Mouse (Mus musculus): ENCODE results near the gene Nhlrc4.

The Nhlrc4 gene

GRCm38 (mm10) chr17:25944366-25945163 lies at the start of gene Nhlrc4, which contains the start of gene Pigq:
Nhlrc4 (minus strand) TSS chr17:25944961.
Pigq (minus strand) TSS chr17:25944936.
- DNase-seq (ENCODE audit: low spot score in 2 of 2) = no peak

DNA sequence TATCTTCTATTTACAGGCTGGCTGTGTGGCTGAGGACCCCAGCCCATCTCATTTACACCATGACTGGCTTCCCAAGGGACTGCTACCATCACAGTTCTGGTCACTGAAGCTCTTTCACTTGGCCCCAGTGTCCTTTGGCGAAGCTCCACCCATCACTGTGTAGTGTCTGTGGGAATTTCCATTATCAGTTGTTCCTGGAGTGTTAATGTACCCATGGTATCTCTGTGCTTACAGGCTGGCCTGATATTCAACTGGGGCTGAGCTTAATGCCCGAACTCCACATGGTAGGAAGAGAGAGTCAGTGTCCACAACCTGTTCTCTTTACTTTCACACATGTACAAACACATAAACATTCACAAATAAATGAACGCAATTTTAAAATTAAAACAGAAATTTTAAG lies 48.7 kb upstream of the Nhlrc4 start:
- DNase-seq (ENCODE audit: low spot score in 2 of 2) = no peak

DNA sequence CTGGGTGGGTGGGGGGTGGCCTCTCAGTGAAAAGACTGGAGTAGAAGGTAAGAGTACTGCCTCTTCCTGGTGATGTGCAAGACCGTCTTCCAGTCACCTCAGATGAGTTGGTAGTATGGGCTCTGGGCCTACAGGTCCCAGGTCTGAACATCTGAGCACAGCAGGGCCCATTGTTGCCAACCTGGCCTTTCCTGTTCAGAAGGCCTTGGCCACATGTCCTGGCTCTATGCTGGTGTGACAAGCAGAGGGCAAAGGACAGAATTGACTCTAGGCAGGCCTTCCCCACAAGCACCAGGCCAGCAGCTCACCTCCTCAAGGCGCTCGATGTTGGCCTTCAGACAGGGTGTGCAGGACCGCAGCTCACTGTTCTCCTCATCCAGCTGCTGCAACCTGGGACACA lies 47.5 kb upstream of the Nhlrc4 start:
- DNase-seq (ENCODE audit: low spot score in 2 of 2) = no peak

DNA sequence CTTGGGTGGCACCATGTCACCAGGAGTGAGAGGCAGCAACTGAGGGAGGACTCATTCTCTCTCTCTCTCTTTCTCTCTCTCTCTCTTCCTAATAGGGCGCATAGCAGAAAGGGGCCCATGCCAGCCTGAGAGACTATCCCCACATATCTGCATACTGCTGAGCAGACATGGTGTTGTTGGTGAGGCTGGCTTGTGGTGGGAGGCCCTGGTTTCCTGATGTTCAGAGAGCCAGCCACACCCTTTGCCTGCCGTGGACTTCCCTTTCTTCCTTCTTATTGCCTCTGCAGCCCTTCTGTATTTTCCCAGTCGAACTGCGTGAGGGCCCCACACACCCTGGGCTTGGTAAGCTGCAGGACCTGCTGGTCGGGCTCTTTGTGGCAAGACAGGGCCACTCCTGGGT lies 45.6 kb upstream of the Nhlrc4 start:
- no peak for DNase-seq (ENCODE audit: low spot score in 2 of 2)

DNA sequence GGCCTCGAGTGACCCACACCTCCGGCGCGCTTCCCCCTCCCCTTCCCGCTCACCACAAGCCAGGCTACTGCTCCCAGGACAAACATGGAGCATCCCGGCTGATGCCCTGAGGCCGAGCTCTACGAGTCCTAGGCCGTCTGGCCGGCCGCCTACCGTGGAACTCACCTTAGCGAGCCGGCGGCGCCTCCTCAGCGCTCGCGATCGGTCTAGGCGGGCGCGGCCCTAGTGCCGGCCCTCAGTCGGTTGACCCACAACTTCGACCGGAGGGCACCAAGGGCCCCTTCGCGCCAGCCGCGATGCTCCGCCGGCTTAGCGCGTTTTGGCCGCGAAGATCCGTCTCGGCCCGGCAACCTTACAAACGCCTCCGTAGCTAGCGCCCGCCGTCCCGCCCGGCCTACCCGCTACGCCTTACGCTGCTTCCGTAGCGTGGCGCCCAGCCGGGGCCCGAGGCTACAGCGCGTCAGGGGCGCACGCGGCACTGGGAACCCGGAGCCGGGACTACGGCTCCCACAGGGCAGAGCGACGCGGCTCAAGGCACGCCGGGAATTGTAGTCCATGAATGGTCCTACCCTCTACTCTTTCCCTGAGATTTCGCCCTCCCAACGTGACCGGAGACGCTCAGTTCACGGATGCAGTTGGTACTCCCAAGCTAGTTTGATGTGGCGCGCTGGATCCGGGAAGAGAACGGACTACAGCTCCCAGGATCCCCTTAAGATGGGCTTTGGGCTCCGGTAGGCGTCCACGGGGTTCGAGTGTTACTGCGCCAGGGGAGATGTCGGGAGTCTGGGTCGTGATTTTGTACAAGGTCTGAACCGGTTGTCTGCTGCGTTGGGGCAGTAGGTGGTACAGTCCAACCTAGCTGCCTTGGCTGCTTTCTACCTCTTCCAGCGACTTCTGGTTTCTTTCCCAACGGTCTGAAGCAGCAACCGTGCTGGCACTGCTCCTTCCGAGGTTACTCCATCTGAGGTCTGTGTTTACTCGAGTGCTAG lies 40.8 kb upstream of the Nhlrc4 start, which contains the start of gene Capn15:
Gene Capn15, minus strand, starts transcription at position 491 of the 989 bp plus-strand sequence.
- peak; percentile 80 to 87 for DNase-seq (ENCODE audit: low spot score in 2 of 2)

DNA sequence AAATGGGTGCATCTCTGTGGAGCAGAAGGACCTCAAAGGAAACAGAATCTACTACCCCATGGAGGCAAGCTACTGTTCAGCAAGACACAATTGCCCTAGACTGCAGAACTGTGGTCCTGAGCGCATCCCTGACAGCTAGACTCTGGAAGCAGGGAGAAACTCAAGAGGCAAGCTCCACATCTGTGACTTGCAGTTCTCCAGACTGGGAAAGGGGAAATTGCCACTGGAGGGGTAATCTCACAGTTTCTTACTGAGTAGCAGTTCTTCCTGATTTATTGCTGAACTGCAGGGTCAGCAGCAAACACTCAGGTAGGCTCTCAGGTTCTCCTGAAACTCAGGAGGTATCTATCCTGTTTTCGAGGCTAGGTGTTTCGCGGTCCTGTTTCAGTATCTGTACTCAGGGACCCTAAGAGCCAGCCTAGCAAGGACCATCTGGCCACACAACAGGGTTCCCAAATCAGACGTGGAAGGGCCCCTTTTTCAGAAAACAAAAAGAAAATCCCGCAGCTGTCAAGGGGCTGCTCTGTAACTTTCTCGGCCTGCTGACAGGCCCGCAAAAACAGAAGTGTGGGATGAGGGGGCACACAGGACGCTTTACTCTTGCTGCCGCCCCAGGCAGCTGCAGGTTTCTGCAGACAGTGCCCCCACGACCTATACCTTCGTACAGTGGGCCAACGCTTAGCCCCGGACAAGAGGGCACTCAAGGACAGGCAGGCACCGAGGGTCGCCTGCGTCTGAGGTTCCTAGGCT lies 40.0 kb upstream of the Nhlrc4 start:
- DNase-seq (ENCODE audit: low spot score in 2 of 2) = no peak

DNA sequence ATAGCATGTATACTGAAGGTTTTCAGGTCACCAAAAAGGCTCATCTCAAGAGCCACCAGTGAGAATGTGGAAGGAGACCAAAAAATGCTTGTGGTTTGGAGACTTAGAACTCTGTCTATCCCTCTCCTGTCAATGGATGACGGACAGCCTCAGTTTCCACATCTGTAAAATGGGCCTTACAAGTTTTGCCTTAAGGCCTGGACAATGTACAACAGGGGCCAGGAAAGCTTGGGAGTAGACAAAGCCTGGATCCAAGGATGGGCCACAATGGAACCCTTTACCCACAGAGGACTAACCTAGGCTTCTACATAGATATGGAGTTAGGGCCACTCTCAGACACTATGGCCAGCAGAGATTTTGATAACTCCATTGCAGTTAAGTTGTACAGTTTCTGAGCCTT lies 39.3 kb upstream of the Nhlrc4 start:
- DNase-seq (ENCODE audit: low spot score in 2 of 2) = no peak

GRCm38 (mm10) chr17:25982913-25983312 lies 38.2 kb upstream of the Nhlrc4 start:
- DNase-seq (ENCODE audit: low spot score in 2 of 2) = no peak

DNA sequence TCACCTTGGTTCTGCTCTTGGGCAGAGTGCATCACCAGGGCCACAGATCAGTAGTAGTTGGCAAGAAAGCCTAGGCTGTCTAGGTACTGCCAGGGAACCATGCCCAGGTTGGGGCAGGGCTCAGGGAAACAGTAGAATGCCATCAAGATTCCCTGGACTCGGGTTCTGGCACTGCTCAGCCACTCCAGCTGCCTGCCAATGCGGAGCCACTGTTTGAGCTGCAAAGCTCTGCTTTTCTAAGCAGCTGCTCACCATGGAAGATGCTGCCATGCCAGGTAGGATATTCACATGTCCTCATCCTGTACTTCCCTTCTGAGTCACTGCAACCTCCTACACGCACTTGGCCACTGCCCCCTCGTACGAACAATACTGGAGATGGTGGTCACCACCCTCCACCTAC lies 36.1 kb upstream of the Nhlrc4 start:
- no peak for DNase-seq (ENCODE audit: low spot score in 2 of 2)

DNA sequence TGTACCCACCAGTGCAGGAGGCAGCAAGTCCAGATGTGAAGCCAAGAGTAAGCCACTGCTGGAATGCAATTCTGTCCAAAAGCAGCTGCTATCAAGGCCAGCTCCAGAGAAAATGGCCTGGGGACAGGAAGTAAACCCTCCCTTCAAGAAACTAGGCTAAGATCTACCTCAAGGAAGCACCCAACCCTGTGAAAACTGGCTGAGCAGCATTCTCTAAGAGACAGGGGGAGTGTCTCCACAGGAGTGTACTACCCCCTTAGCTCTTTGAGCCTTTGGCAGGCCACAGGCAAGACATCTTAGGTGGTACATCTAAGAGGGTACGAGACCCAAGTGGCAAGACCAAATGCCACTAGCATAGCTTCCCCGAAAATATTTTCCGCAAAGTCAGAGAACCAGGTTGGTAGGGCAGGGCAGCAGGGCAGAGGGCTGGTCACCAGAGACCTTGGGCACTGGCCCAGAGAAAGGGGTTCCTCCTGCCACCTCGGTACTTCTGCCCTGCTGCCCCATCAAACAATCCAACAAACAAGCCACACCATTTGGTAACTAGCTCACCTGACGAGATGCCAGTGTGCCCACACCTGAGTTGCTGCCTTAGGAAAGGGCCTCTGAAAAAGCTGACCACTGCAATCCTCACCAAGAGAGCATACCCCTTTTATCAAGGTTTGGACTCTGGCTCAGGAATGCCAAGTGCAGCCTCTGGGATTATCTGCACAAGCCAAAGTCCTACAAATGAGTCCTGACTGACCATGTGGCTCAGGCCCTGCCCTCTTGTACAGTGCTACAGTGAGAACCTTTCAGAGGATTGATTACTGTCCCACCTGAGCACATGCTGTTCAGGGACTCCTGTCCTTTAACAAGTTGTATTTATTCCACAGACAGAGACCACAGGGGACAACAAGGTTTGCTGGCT lies 35.3 kb upstream of the Nhlrc4 start:
- no peak for DNase-seq (ENCODE audit: low spot score in 2 of 2)

DNA sequence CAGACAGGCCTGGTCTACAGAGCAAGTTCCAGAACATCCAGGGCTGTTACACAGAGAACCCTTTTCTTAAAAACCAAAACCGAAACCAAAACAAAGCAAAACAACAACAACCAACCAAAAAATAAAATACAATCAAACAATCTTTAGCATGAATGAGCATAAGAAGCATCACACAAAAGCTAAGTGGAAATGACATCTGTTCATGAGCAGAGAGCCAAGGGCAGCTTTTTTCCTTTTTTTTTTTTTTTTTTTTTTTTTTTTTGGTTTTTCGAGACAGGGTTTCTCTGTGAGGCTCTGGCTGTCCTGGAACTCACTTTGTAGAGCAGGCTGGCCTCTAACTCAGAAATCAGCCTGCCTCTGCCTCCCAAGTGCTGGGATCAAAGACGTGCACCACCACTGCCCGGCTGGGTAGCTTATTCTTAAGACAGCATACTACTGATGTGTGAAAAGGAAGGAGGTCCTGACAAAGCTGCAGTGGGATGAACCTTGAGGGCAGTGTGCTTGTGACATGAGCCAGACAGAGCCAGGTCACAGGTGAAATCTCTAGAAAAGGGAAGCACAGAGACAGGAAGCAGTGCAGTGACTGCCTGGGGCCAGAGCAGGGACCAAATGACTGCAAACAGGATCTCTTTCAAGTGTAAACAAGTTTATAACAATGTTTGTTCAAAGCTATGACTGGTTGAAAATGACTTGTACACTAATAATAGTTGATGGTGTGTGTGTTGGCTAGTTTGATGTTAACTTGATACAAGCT lies 26.4 kb upstream of the Nhlrc4 start:
- DNase-seq (ENCODE audit: low spot score in 2 of 2) = no peak

- no peak for DNase-seq (ENCODE audit: low spot score in 2 of 2)
Measured at GRCm38 (mm10) chr17:25970448-25970847, 25.7 kb upstream of the Nhlrc4 start.

DNA sequence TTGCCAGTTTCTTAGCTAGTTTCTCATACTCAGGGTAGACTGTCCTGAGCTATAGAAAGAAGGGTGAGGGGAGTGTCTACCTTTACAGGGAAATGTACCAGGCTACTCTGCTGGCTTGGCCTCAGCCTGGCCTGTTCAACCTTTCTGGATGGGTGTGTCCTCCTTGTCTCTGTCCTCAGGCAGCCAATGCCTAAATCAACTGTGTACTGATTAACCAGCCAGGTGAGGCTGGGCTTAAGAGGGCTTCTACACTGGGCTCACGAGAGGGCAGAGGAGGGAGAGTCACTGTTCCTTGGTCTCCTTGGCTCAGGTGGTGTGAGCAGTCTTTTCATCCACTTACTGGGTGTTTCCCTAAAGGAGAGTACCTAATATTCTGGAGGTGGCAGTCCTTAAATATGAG lies 23.4 kb upstream of the Nhlrc4 start:
- no peak for DNase-seq (ENCODE audit: low spot score in 2 of 2)

GRCm38 (mm10) chr17:25967652-25968051 lies 22.9 kb upstream of the Nhlrc4 start:
- DNase-seq (ENCODE audit: low spot score in 2 of 2) = no peak

- DNase-seq (ENCODE audit: low spot score in 2 of 2) = no peak
Measured at GRCm38 (mm10) chr17:25964271-25964670, 19.5 kb upstream of the Nhlrc4 start.

GRCm38 (mm10) chr17:25962413-25962905 lies 17.7 kb upstream of the Nhlrc4 start:
- no peak for DNase-seq (ENCODE audit: low spot score in 2 of 2)

GRCm38 (mm10) chr17:25961566-25961965 lies 16.8 kb upstream of the Nhlrc4 start:
- peak; percentile 50 for DNase-seq (ENCODE audit: low spot score in 2 of 2)

GRCm38 (mm10) chr17:25959630-25960467 lies 15.1 kb upstream of the Nhlrc4 start:
- no peak for DNase-seq (ENCODE audit: low spot score in 2 of 2)
